Mouse (Mus musculus): ENCODE measurements at regions not wholly inside any gene's neighbourhood (a gene's known extent, or its start where the extent isn't known, plus 50 kb on each side); places are given as distances from the start of the nearest gene placed in this dataset.

DNA sequence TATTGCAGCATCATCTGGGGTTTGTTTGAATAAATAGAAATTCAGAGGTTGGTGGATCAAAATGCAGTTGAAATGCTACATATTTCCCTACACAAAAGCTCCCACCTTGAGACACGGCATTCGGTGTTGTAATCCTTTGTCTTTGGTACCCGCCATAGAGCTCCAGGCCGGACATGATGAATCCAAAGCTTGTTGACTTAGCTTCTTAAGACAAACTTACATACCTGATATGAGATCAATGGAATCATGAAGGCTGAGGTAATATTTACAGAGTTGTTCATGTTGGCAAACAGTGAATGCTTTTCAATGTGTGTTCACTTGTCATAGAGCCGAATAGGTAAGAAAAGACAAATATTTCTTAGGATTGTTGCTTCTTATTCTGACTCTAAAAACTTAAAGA is 51.2 kb upstream of the Pthlh start:
- DNase-seq (ENCODE audit: low read depth, low spot score), result no peak
